Mouse (Mus musculus): ENCODE data around the gene Trim43a. TPM values are rescaled to one million over a fixed set of nuclear protein-coding genes. Genes with fewer than 3 reads are reported as not detected.
A peak's percentile ranks its signal among the peaks of the same experiment; 100 is the strongest.

Trim43a gene
- polyA plus RNA-seq, 1 experiment = not detected

DNA sequence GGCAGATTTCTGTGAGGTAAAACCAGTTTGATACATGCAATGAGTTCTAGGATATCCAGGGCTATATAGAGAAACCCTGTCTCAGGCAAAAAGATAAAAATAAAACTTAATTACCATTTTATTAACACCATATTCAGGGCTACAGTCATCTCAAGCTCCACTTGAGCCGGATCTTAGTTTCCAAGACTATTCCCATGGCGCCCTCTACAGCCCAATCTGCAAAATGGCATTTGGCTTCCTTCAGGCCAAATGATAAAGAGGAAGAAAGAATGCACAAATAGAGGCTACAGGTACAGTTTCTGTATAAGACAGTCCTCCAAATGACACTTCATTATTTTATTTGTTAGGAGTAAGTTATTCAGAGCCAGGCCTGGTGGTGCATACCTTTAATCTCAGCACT is 34.5 kb upstream of the Trim43a start:
- no peak for TF ChIP-seq E2F4 (IDR thresholded peaks at IDR 0.05; ENCODE audit: insufficient read depth)
- TF ChIP-seq CEBPB (IDR thresholded peaks at IDR 0.05; ENCODE audit: insufficient read depth, poor library complexity, severe bottlenecking) = no peak
- TF ChIP-seq MAX (IDR thresholded peaks at IDR 0.05; ENCODE audit: low read depth) = no peak
- TF ChIP-seq MYOD1 (IDR thresholded peaks at IDR 0.05; ENCODE audit: control insufficient read depth in 1 of 3, insufficient read length in 2 of 3, low read depth in 2 of 3) = no peak
- TF ChIP-seq TCF12 (IDR thresholded peaks at IDR 0.05; ENCODE audit: insufficient read depth, poor library complexity, severe bottlenecking) = no peak
- Histone ChIP-seq H3K36me3 (ENCODE audit: control insufficient read depth, insufficient read depth) (no peaks in the 10 kb centered on the region), H3ac (ENCODE audit: control insufficient read depth, insufficient read length) (no peak overlapping the region), H3K4me3 (no peak overlapping the region), H3K27me3 (ENCODE audit: control insufficient read depth, insufficient read depth, insufficient read length) (no peaks in the 10 kb centered on the region), H3K79me2 (ENCODE audit: control insufficient read depth, insufficient read depth) (no peaks in the 10 kb centered on the region), H3K4me2 (ENCODE audit: low read depth) (peak overlapping the region; percentile 46)

DNA sequence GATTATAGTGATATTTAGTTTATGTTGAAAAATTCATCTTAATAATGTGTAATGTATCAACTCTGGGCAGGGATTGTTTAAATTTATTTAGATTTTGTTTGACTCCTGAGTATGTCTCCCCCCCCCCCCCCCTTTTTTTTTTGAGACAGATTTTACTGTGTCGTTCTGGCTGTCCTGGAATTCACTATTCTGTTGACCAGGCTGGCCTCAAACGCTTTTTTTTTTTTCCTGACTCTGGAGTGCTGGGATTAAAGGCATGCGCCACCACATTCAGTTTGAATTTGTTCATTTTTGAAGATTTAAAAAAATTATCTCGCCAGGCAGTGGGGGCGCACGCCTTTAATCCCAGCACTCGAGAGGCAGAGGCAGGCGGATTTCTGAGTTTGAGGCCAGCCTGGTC is 34.0 kb upstream of the Trim43a start:
- Histone ChIP-seq H3K4me2 (ENCODE audit: low read depth) (peak overlapping the region; percentile 46), H3K4me3 (no peak overlapping the region), H3K27me3 (ENCODE audit: control insufficient read depth, insufficient read depth, insufficient read length) (no peaks in the 10 kb centered on the region), H3ac (ENCODE audit: control insufficient read depth, insufficient read length) (no peak overlapping the region), H3K36me3 (ENCODE audit: control insufficient read depth, insufficient read depth) (no peaks in the 10 kb centered on the region), H3K79me2 (ENCODE audit: control insufficient read depth, insufficient read depth) (no peaks in the 10 kb centered on the region)
- TF ChIP-seq TCF3 (IDR thresholded peaks at IDR 0.05; ENCODE audit: insufficient read length, low read depth) = no peak
- no peak for TF ChIP-seq MYOG (IDR thresholded peaks at IDR 0.05; ENCODE audit: control insufficient read depth in 1 of 3, insufficient read depth in 1 of 3, insufficient read length in 2 of 3, low read depth in 2 of 3)

DNA sequence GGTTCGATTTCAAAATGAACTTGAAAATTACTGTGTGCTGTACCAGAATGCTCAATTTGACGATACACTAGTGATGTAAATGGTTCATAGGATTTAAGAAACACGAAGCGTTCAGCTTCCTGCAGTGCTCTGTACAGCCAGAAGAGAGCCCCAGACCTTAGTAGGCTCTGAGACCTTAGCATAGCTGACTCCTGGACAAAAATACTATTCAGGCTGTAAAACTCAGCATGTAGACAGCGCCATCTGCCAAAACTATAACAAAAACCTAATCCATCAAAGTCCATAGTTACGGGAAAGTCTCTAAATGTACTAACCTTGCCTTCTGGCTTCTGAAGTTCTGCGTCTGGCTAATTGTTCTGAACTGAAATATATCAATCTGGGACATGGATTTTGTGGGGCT is 33.4 kb upstream of the Trim43a start:
- Histone ChIP-seq H3ac (ENCODE audit: control insufficient read depth, insufficient read length) (no peak overlapping the region), H3K4me2 (ENCODE audit: low read depth) (peak overlapping the region; percentile 89), H3K27me3 (ENCODE audit: control insufficient read depth, insufficient read depth, insufficient read length) (no peaks in the 10 kb centered on the region), H3K79me2 (ENCODE audit: control insufficient read depth, insufficient read depth) (no peaks in the 10 kb centered on the region), H3K36me3 (ENCODE audit: control insufficient read depth, insufficient read depth) (no peaks in the 10 kb centered on the region), H3K4me3 (peak overlapping the region; percentile 77)
- TF ChIP-seq TCF3 (IDR thresholded peaks at IDR 0.05; ENCODE audit: insufficient read length, low read depth) (no peak), E2F4 (IDR thresholded peaks at IDR 0.05; ENCODE audit: insufficient read depth) (no peak), MYOD1 (IDR thresholded peaks at IDR 0.05; ENCODE audit: control insufficient read depth in 1 of 3, insufficient read length in 2 of 3, low read depth in 2 of 3) (no peak), POLR2AphosphoS2 (IDR thresholded peaks at IDR 0.05; ENCODE audit: insufficient read length, low read depth) (no peak), CEBPB (IDR thresholded peaks at IDR 0.05; ENCODE audit: insufficient read depth, poor library complexity, severe bottlenecking) (no peak), USF1 (IDR thresholded peaks at IDR 0.05; ENCODE audit: low read depth) (no peak), SRF (IDR thresholded peaks at IDR 0.05; ENCODE audit: control insufficient read depth, insufficient read length, low read depth) (no peak), TCF12 (IDR thresholded peaks at IDR 0.05; ENCODE audit: insufficient read depth, poor library complexity, severe bottlenecking) (no peak), REST (IDR thresholded peaks at IDR 0.05; ENCODE audit: insufficient read depth, insufficient read length) (no peak), POLR2A (IDR thresholded peaks at IDR 0.05; ENCODE audit: insufficient read length, low read depth) (no peak), MAX (IDR thresholded peaks at IDR 0.05; ENCODE audit: low read depth) (no peak), MYOG (IDR thresholded peaks at IDR 0.05; ENCODE audit: control insufficient read depth in 1 of 3, insufficient read depth in 1 of 3, insufficient read length in 2 of 3, low read depth in 2 of 3) (no peak)

DNA sequence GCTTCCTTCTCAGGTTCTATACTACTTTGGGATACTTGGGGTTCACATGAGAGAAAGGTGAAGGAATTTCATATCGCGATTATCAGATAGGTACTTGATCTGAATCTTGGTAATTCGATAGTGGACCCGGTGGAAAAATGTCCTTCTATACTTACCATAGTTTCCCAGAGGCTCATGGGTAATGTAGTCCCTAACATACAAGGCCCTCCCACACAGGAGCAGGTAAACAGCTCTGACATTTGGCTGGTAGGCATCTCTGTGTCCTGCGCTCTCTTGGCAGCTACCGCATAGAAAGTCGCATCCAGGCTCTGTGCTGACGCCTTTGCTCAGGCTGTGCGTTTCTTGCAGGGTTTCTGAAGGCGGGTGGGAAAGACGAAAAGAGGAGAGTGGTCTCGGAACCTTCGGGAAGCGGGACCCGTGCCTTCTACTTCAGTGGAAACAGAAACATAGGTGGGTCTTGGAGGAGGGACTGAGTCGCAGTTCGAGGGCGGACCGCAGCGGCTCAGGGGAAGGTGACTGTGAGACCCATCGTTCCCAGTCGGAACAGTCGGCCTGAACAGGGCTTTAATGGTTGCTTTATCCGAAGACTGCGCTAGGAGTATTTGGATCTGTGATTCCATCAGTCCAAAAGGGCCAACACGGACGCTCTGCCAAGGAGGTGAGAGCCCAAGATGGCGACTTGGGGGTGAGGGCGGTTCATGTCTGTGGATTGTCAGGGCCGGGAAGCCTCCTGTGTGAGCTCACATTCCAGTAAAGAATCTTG is 32.7 kb upstream of the Trim43a start, which contains the start of gene Zfp949:
Zfp949 (plus strand) TSS at position 170 of the 763 bp plus-strand sequence.
- Histone ChIP-seq H3K4me3 (peak within 1 kb of the TSS; percentile 77), H3ac (ENCODE audit: control insufficient read depth, insufficient read length) (peak within 1 kb of the TSS; percentile 19), H3K27me3 (ENCODE audit: control insufficient read depth, insufficient read depth, insufficient read length) (no peaks in the 10 kb centered on the region), H3K79me2 (ENCODE audit: control insufficient read depth, insufficient read depth) (no peaks in the 10 kb centered on the region), H3K4me2 (ENCODE audit: low read depth) (peak within 1 kb of the TSS; percentile 89), H3K36me3 (ENCODE audit: control insufficient read depth, insufficient read depth) (no peaks in the 10 kb centered on the region)
- TF ChIP-seq CEBPB (IDR thresholded peaks at IDR 0.05; ENCODE audit: insufficient read depth, poor library complexity, severe bottlenecking) = no peak
- peak; percentile 54 for TF ChIP-seq POLR2A (IDR thresholded peaks at IDR 0.05; ENCODE audit: insufficient read length, low read depth)

DNA sequence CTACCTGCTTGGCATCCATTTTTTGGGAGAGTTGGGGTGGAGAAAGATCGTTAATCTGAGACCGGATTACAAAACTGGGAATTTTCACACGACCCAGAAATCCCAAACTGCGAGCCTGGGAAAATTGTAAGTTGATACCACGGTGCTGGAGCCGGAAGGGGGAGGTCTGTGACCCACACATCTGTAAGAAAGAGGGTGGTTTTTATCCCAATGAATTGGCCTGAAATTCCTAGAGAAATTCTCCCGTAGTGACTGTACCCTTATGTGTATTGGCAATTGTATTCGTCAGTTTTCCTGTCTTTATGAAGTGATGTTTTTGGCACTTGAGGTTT is 32.1 kb upstream of the Trim43a start:
- H3ac ChIP-seq (ENCODE audit: control insufficient read depth, insufficient read length) = peak overlapping the region; percentile 19
- no peaks in the 10 kb centered on the region for H3K36me3 ChIP-seq (ENCODE audit: control insufficient read depth, insufficient read depth)
- H3K4me3 ChIP-seq = peak overlapping the region; percentile 77
- H3K79me2 ChIP-seq (ENCODE audit: control insufficient read depth, insufficient read depth) = no peaks in the 10 kb centered on the region
- TF ChIP-seq E2F4 (IDR thresholded peaks at IDR 0.05; ENCODE audit: insufficient read depth) = no peak
- no peak for TF ChIP-seq MYOG (IDR thresholded peaks at IDR 0.05; ENCODE audit: control insufficient read depth in 1 of 3, insufficient read depth in 1 of 3, insufficient read length in 2 of 3, low read depth in 2 of 3)
- no peak for TF ChIP-seq POLR2AphosphoS2 (IDR thresholded peaks at IDR 0.05; ENCODE audit: insufficient read length, low read depth)
- no peak for TF ChIP-seq TCF3 (IDR thresholded peaks at IDR 0.05; ENCODE audit: insufficient read length, low read depth)
- TF ChIP-seq POLR2A (IDR thresholded peaks at IDR 0.05; ENCODE audit: insufficient read length, low read depth) = no peak
- TF ChIP-seq MYOD1 (IDR thresholded peaks at IDR 0.05; ENCODE audit: control insufficient read depth in 1 of 3, insufficient read length in 2 of 3, low read depth in 2 of 3) = no peak
- TF ChIP-seq TCF12 (IDR thresholded peaks at IDR 0.05; ENCODE audit: insufficient read depth, poor library complexity, severe bottlenecking) = no peak
- no peak for TF ChIP-seq REST (IDR thresholded peaks at IDR 0.05; ENCODE audit: insufficient read depth, insufficient read length)
- no peak for TF ChIP-seq CEBPB (IDR thresholded peaks at IDR 0.05; ENCODE audit: insufficient read depth, poor library complexity, severe bottlenecking)
- TF ChIP-seq SRF (IDR thresholded peaks at IDR 0.05; ENCODE audit: control insufficient read depth, insufficient read length, low read depth) = no peak
- no peak for TF ChIP-seq USF1 (IDR thresholded peaks at IDR 0.05; ENCODE audit: low read depth)
- H3K4me2 ChIP-seq (ENCODE audit: low read depth) = peak overlapping the region; percentile 77
- H3K27me3 ChIP-seq (ENCODE audit: control insufficient read depth, insufficient read depth, insufficient read length) = no peaks in the 10 kb centered on the region

Measured in myocyte (in vitro differentiated cells).